ENCODE assay signal across 7 mouse cellular contexts in genomic region chr13:25115429-25115881, GRCm38 (mm10). TPM values are rescaled to one million over a fixed set of nuclear protein-coding genes. Genes with fewer than 3 reads are reported as not detected.
A peak's percentile ranks its signal among the peaks of the same experiment; 100 is the strongest.
DNase-seq lines count a peak whose midpoint lies in the region; ATAC-seq and TF ChIP-seq lines count a peak whose summit lies in the region.

No protein-coding gene starts in this region.

- H3K4me2 ChIP-seq in intestine, embryonic 16.5 days (ENCODE audit: low read depth, low read length): peak overlapping the region; percentile 68

- TF ChIP-seq POLR2A in small intestine, adult 2 months (IDR thresholded peaks at IDR 0.05; ENCODE audit: low read depth, low read length): no peak

- peak overlapping the region; percentile 48 for H3K4me3 ChIP-seq in intestine, embryonic 16.5 days (ENCODE audit: low read length)
- peak overlapping the region; percentile 17 for H3K4me3 ChIP-seq in small intestine, adult 2 months (ENCODE audit: low read depth, low read length)

- no peaks in the 10 kb centered on the region for H3K27me3 ChIP-seq in intestine, embryonic 16.5 days (replicated peaks; ENCODE audit: control insufficient read depth, insufficient read depth, low read length)
- no peaks in the 10 kb centered on the region for H3K27me3 ChIP-seq in small intestine, adult 2 months (ENCODE audit: control insufficient read depth, insufficient read depth, low read length)

- DNase-seq in adrenal gland, postnatal 25 days: peak; percentile 20
- peak; percentile 31 for DNase-seq in cerebellum, adult 9-11 months
- peak; percentile 46 to 52 for DNase-seq in frontal cortex, postnatal 25 days (ENCODE audit: low spot score in 2 of 2)
- peak; percentile 36 to 82 for DNase-seq in left cerebral cortex, adult 9 months (ENCODE audit: low spot score in 2 of 2)

- peak overlapping the region; percentile 64 for H3K9ac ChIP-seq in intestine, embryonic 16.5 days (ENCODE audit: low read depth, low read length)

- H3K4me1 ChIP-seq in intestine, embryonic 16.5 days (ENCODE audit: control insufficient read depth, insufficient read depth, low read length): no peaks in the 10 kb centered on the region
- no peaks in the 10 kb centered on the region; the same call in 1 of the 2 replicates for H3K4me1 ChIP-seq in small intestine, adult 2 months (ENCODE audit: control insufficient read depth, insufficient read depth, insufficient read length, low read length)

- peak; percentile 93 for ATAC-seq in intestine, embryonic 16.5 days
- ATAC-seq in megakaryocyte-erythroid progenitor cell, adult 5-6 weeks (replicated peaks; ENCODE audit: low FRiP score, low TSS enrichment, poor library complexity, severe bottlenecking): 0 out of 2 replicates have a peak, but pooled peaks have one; percentile 64

- TF ChIP-seq CTCF in small intestine, adult 2 months (IDR thresholded peaks at IDR 0.05; ENCODE audit: extremely low read depth, insufficient read length, insufficient replicate concordance, low read depth, low read length): no peak

- no peaks in the 10 kb centered on the region for H3K36me3 ChIP-seq in intestine, embryonic 16.5 days (ENCODE audit: control insufficient read depth, insufficient read depth, low read length)
- no peaks in the 10 kb centered on the region for H3K36me3 ChIP-seq in small intestine, adult 2 months (ENCODE audit: control insufficient read depth, insufficient read depth, low read length)

- WGBS in intestine, embryonic 16.5 days: 23% methylated on average over 12 of the region's 12 CpGs
- WGBS in small intestine, adult 2 months: 14% methylated on average over 12 of the region's 12 CpGs

- H3K9me3 ChIP-seq in intestine, embryonic 16.5 days (ENCODE audit: control insufficient read depth, low read length): no peaks in the 10 kb centered on the region

- H3K27ac ChIP-seq in intestine, embryonic 16.5 days (ENCODE audit: low read length): no peak overlapping the region
- H3K27ac ChIP-seq in small intestine, adult 2 months (ENCODE audit: insufficient read depth, low read depth, low read length): no peak overlapping the region

RNA-seq across cellular contexts. Expression of gene Dcdc2a, which starts 59.7 kb away (rescaled TPM):
- total RNA-seq in adrenal gland, postnatal 25 days (2021): 0.43 TPM in 1 of 2 replicates, not detected in the other
- 0.45 and 0.98 TPM in 2 replicates for polyA plus RNA-seq in intestine, embryonic 16.5 days (2015; fragmentation: Nextera tagmentation; extraction: Ambion mirVana)
- total RNA-seq in megakaryocyte-erythroid progenitor cell, adult 5-6 weeks (2014; fragmentation: Nextera tagmentation): not detected in 2 replicates
- total RNA-seq in megakaryocyte-erythroid progenitor cell, adult 5-6 weeks (2017): not detected in 2 replicates
- 0.05 TPM in 1 of 2 replicates, not detected in the other for polyA plus RNA-seq in small intestine, adult 2 months (2012; rRNA removed)
